Mouse (Mus musculus) spleen, adult 2 months (tissue): ENCODE results near the gene Uqcrh. TPM values are rescaled to one million over a fixed set of nuclear protein-coding genes. Genes with fewer than 3 reads are reported as not detected.
A peak's percentile ranks its signal among the peaks of the same experiment; 100 is the strongest.

Source experiments
- DNase-seq, 2 experiments: peaks; one replicate each; pipeline versions ENCODE4 v3.0.0 to v3.0.0-alpha.2; 2012 to 2021; ENCODE audit warnings: low spot score in 2 of 2, low read depth in 1 of 2
- H3K27ac ChIP-seq: fragments of 200-500 bp; 2 replicates; pipeline ENCODE4 v1.5.1; 2012; ENCODE audit warnings: low read length, inconsistent platforms; ENCODE audit not compliant: insufficient read depth
- H3K27me3 ChIP-seq: fragments of 200-500 bp; 2 replicates; pipeline ENCODE4 v1.6.1; 2012; ENCODE audit warnings: mild to moderate bottlenecking, moderate library complexity, low read length, inconsistent platforms; ENCODE audit not compliant: control insufficient read depth, insufficient read depth
- H3K36me3 ChIP-seq: fragments of 200-500 bp; 2 replicates; pipeline ENCODE4 v1.6.1; 2012; ENCODE audit warnings: mild to moderate bottlenecking, low read length, inconsistent platforms; ENCODE audit not compliant: control insufficient read depth, insufficient read depth
- H3K4me1 ChIP-seq: fragments of 200-500 bp; 2 replicates; pipeline ENCODE4 v1.6.1; 2011; ENCODE audit warnings: inconsistent platforms; ENCODE audit not compliant: control insufficient read depth, insufficient read depth, insufficient read length
- H3K4me3 ChIP-seq: fragments of 200-500 bp; 2 replicates; pipeline ENCODE4 v1.5.1; 2011; ENCODE audit warnings: mild to moderate bottlenecking, inconsistent platforms; ENCODE audit not compliant: insufficient read depth, insufficient read length; ENCODE audit errors: extremely low read depth
- CTCF ChIP-seq: fragments of 200-500 bp; IDR thresholded peaks from 2 replicates; pipeline ENCODE4 v1.5.1; 2011; ENCODE audit warnings: mild to moderate bottlenecking, inconsistent platforms; ENCODE audit not compliant: insufficient read depth, insufficient read length, insufficient replicate concordance; ENCODE audit errors: extremely low read depth
- POLR2A ChIP-seq: fragments of 200-500 bp; IDR thresholded peaks from 2 replicates; pipeline ENCODE4 v1.6.1; 2011; ENCODE audit warnings: low read depth, low read length, inconsistent platforms
- WGBS: fragments of 180-500 bp; shearing (Covaris S2); methylation state at CpG from one replicate; pipeline ENCODE4 v1.1.7; 2018; 5-methylcytosine and 5-hydroxymethylcytosine counted together
- polyA plus RNA-seq: library from polyadenylated mRNA; depleted of rRNA; stranded (reverse); fragments of >200 nt; gene quantifications from 2 replicates; pipeline ENCODE4 v1.2.3, GENCODE M21; 2012

The Uqcrh gene
- polyA plus RNA-seq, 1 experiment = 48.9 TPM

DNA sequence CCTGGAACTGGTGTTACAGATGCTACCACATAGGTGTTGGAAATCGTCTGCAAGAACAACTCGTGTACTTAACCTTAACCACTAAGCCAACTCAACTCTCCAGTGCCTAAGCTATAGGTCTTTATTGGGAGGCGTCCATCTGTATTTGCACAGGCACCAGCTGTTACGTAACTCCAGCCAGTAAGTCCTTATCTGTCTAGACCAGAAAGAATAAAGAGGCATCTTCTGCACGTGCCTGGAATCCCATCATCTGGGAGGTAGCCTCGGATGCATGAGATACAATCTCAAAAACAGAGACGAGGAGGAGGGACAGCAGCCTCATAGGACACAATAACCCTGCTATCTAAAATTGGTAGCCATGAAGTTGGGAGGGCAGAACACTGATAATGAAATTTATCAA, 26.1 kb upstream of the Uqcrh start:
- Histone ChIP-seq H3K4me1 (no peaks in the 10 kb centered on the region), H3K27me3 (no peaks in the 10 kb centered on the region), H3K36me3 (peaks cover 20% of the 10 kb centered on the region), H3K4me3 (no peak overlapping the region), H3K27ac (no peak overlapping the region)
- WGBS = 81% methylated on average over 7 of the region's 7 CpGs
- DNase-seq = no peak
- no peak for TF ChIP-seq POLR2A
- TF ChIP-seq CTCF = no peak

DNA sequence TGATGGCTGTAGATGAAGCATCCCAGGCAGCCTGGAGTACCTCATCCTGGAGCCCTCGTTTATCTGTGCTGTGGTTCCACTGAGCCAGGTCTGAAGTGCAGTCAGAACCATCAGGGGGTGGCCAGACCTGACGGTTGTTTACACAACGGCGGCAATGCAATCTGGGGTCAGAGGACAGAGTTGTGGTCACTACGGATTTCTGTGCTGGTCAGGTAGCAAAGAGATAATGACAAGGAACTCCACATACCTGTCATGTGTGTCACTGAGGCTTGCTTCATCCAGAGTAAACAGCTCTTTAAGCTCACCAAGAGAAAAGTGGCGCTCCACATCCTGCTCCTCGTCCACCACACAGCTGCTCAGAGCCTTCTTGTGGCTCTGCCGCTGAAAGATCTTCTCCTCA, 22.3 kb upstream of the Uqcrh start:
- H3K27ac ChIP-seq = no peak overlapping the region
- DNase-seq = no peak
- no peaks in the 10 kb centered on the region for H3K4me1 ChIP-seq
- no peak for TF ChIP-seq CTCF
- TF ChIP-seq POLR2A = no peak
- H3K27me3 ChIP-seq = no peaks in the 10 kb centered on the region
- H3K36me3 ChIP-seq = peaks cover 34% of the 10 kb centered on the region
- no peak overlapping the region for H3K4me3 ChIP-seq
- WGBS = 88% methylated on average over 8 of the region's 8 CpGs

DNA sequence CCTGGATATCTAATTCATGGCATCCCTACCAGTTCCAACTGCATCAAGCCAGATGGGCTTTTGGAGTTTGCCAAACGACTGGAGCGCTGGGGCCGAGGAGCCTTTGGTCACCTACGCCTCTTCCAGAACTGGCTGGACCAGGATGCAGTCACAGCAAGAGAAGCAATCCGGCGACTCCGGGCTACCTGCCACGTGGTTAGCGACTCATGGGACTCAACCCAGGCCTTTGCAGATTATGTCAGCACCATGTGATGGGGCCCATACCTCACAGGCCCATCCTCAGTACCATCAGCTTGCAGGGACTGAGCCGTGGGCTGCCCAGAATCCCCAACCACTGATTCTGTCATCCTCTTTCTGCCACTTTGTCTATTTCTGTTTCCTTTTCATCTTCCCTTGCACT, 21.4 kb upstream of the Uqcrh start:
- TF ChIP-seq CTCF (no peak), POLR2A (no peak)
- no peaks in the 10 kb centered on the region for H3K27me3 ChIP-seq
- H3K27ac ChIP-seq = no peak overlapping the region
- 93% methylated on average over 10 of the region's 10 CpGs for WGBS
- peaks cover 34% of the 10 kb centered on the region for H3K36me3 ChIP-seq
- no peak overlapping the region for H3K4me3 ChIP-seq
- no peak for DNase-seq
- H3K4me1 ChIP-seq = no peaks in the 10 kb centered on the region

DNA sequence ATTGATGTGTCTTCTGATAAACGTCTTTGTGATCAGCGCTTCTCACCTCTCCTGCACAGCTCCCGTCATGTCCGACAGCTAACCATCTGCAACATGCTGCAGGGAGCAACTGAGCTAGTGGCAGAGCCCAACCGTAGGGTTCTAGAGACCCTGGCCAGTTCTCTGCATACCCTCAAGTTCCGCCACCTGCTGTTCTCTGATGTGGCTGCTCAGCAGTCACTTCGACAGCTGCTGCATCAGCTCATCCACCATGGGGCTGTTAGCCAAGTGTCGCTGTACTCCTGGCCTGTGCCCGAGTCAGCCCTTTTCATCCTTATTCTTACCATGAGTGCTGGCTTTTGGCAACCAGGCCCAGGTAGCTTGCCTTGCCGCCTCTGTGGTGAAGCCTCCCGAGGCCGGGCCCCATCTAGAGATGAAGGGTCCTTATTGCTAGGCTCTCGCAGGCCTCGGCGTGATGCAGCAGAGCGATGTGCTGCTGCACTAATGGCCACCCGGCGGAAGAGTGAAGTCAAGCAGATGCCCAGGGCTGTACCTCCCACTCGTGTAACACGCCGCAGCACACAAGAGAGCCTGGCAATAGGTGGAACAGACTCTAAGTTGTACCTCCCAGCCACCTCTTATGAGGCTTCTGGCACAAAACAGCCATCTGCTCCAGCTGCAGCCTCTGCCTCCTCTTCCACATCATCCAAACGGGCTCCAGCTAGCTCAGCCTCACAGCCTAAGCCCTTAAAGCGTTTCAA, 13.8 kb upstream of the Uqcrh start:
- H3K4me1 ChIP-seq = no peaks in the 10 kb centered on the region
- no peaks in the 10 kb centered on the region for H3K27me3 ChIP-seq
- DNase-seq = no peak
- no peak overlapping the region for H3K27ac ChIP-seq
- WGBS = 93% methylated on average over 23 of the region's 23 CpGs
- H3K36me3 ChIP-seq = peaks cover 16% of the 10 kb centered on the region
- H3K4me3 ChIP-seq = no peak overlapping the region
- TF ChIP-seq CTCF (no peak), POLR2A (no peak)

DNA sequence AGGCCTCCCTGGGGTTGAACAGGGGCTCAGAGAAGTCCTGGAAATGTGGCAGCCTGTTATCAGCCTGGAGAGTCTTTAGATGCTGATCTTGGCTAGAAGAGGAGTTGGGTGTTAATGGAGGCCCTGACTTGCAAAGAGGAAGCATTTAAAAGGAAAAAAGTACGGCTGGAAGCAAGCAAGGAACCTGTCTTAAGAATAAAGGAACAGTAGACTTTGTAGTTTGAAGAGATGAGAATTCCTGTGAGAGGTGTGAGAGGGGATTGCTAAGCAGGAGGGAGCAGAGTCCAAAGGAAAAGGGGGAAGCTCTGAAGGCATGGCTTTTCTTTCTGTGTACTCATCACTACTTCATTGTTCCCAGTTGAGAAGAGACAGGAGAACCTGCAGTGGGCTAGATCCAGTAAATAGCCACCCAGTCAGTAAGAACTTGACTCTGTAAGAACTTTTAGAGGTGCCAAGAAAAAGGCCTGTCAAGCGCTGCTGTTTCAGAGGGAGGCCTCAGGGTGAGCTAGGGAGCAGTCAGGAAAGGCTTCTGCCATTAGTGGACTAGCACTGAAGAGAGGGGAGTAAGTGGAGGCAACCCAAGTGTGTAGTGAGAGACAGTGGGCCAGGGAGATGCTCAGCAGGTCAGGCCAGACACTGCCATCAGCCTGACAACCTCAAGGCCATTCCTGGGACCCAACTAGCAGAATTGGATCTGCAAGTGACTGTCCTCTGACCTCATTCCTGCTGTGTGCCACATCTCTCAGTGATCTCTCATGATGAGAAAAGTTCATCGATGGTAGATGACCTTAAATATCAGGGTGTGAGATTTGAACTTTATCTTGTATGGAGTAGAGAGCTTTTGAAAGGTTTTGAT, 2.6 kb upstream of the Uqcrh start:
- WGBS = 70% methylated on average over 3 of the region's 3 CpGs
- Histone ChIP-seq H3K4me1 (no peaks in the 10 kb centered on the region; the same call in 1 of the 2 replicates), H3K4me3 (no peak overlapping the region), H3K36me3 (peaks cover 5% of the 10 kb centered on the region), H3K27ac (no peak overlapping the region), H3K27me3 (peaks cover 2% of the 10 kb centered on the region; the same call in 1 of the 2 replicates)
- DNase-seq = no peak
- no peak for TF ChIP-seq CTCF
- TF ChIP-seq POLR2A = no peak

DNA sequence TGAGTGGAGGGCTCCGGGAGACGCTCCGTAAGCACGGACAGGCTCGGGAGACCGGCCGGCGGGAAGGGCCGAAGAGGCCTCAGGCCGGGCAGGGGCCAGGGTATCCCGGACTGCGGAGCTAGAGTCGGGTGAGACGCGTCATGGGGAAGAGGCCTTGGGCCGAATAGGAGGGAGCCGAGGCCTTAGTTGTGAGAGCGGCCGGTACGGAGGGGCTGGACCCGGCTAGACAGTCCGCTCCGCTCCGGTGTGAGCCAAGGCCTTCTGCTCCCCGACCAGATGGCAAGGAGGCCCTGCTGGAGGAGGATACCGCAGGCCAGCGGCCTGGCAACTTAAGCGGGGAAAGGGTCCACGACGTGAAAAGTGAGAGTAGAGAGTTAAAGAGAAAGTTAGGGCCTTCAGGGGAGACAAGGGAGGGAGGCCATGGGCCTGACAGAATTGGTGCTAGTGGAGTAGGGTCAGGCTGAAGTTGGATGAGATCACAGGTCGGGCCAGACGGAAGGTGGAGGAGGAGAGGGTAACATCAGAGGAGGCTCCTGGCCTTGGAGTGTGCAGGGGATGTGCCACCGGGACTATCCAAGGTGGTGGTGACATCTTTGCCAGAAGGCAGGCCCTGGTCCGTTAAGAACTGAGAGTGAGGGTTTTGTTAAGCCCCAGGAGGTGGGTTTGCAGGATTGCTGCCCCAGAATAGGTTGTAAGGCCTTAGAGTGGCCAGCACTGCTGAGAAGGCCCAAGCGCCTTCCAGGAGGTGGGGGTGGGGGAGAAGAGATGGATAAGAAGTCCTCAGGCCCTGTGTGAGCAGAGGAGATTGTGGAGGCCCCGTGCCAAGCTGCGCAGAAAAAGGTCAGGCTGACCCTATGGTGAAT, 1.7 kb upstream of the Uqcrh start:
- peak in 1 of 2 experiments; percentile 18 for DNase-seq
- Histone ChIP-seq H3K27ac (peak overlapping the region; percentile 83), H3K27me3 (peaks cover 2% of the 10 kb centered on the region; the same call in 1 of the 2 replicates), H3K4me1 (no peaks in the 10 kb centered on the region; the same call in 1 of the 2 replicates), H3K4me3 (peak overlapping the region; percentile 80), H3K36me3 (peaks cover 5% of the 10 kb centered on the region)
- 7% methylated on average over 37 of the region's 37 CpGs for whole genome bisulfite sequencing
- TF ChIP-seq CTCF (no peak), POLR2A (no peak)
